Mouse (Mus musculus) spleen, embryonic (tissue): ENCODE results near the gene Whrn.

Experiments used
- CTCF ChIA-PET: fragments of 350-600 bp; sonication (Branson Sonifier 250); formaldehyde crosslinking; loops from one replicate; lab custom pipeline; 2022; lab: Charles Lee

Whrn gene

DNA sequence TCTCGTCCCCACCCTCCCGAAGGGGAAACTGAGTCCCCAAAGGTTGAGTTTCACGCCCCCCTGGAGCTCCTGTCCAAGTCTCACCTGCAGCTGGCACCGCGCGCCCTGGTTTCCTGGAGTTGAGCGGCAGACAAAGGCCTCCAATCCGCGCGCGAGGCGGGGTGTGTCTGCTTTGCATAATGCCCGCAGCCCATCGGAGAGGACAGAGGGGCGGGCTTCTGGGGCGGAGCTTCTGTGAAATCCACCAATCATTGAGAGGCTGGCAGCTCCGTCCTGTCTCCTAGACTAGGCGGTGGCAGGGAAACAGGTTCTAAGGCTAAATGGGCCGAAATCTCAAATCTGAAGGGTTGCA, 85.2 kb downstream of the Whrn start:
- CTCF ChIA-PET, result interaction anchor here (0.5 kb wide), 1 partner anchor 10 kb away, joined by 3 read pairs; no protein-coding TSS in a partner anchor

DNA sequence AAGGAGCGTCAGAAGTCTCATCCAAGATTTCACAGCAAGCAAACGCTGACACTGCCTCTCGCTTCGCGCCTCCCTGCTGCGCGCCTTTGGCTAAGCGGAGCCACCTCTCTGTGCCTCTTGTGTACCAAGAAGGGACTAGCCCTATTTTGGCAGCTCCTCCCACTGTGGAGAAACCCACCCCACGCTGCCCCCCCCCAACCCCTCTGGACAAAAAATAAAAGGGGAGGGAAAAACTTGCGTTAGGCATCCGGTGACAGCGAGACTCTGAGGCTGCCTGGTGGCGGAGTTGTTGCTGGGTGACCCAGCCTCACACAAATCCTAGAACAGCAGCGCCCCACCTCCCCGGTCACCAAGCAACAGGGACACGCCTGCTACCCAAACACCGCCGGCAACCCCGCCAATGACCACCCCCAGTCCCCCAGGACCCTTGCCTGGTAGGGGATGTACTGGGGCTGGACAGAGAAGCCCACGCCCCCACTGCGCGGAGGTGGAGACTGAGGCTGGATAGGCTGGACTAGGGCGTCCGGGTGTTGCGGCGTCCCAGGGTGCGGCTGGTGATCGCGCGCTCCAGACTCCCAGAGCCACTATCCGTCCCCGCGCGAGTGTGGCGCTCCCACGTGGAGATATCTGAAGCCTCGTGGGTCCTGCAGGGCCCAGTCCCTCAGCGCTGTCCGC, 85.7 kb downstream of the Whrn start:
- CTCF ChIA-PET, result interaction anchor here (0.8 to 1.5 kb wide), 2 partner anchors 33 to 42 kb away, joined by 3 to 6 read pairs; no protein-coding TSS in a partner anchor

DNA sequence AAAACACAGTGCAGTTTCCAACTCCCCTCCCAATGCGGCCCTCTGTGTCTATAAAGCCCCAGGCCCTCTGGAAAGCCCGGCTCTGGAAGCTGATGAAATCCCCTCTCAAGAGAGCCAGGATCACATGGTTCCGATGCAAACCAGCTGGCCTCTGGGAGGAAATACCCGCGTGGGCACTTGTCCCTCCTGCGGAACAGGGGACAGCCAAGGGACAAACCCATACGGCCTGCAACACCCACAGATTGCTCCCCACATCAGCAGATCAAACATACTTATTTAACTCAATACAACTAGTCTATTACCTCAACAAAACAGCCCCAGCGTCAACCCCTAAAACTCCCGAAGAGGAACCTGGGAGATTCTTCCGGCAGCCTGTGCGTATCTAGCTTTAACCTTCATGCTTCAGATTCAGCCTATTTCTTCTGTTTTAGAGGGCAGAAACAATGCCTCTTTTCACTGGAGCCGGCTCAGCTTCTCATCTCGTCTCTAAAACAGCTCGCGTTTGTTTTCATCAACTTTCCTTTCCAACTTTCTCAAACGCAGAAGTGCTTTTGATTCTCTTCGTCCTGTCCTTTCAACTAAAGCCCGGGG, 86.4 kb downstream of the Whrn start:
- CTCF ChIA-PET, result interaction anchor here (0.6 to 1.5 kb wide), 4 partner anchors 15 to 89 kb away, joined by 3 to 10 read pairs (median 4); no protein-coding TSS in a partner anchor

DNA sequence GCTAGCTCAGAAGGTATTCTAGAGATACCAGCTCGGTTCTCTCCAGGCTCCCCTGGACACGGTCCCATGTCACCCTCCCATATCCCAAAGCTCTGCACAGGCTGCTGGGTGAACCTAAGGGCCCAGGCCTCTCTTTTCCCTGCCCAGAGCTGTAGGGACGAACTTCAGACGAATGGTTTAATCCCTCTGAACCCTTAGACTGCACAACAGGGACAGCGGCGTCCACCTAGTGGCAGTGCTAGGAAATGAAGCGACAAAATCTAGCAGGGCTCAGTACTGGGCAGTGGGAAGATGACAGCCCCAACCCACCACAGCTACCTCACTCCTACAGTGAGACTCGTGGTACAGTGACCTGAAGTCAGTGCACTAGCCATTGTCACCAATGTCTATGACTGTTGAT, 87.1 kb downstream of the Whrn start:
- CTCF ChIA-PET, result interaction anchor here (0.6 to 1.5 kb wide), 3 partner anchors 15 to 89 kb away, joined by 3 to 10 read pairs (median 6); no protein-coding TSS in a partner anchor

DNA sequence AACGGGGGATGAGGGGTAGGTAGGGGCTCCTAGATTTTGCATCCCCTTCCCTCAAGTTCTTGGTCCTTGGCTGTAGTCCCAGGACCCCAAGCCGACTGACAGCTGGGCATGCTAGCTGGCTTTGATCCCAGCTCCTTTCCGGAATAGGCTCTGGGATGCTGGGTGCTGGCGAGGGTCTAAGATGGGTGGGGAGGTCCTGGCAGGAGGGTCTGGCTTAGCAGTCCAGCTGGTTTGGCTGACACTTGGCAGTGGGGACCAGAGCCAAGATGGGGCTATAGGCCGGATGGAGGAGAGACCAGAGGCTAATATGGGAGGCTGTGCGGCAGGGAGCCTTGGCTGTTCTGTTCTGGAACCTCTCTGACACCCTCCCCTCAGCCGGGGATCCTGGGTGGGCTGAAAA, 87.5 kb downstream of the Whrn start:
- CTCF ChIA-PET, result interaction anchor here (0.6 to 1.5 kb wide), 3 partner anchors 16 to 40 kb away, joined by 3 to 10 read pairs (median 6); no protein-coding TSS in a partner anchor

DNA sequence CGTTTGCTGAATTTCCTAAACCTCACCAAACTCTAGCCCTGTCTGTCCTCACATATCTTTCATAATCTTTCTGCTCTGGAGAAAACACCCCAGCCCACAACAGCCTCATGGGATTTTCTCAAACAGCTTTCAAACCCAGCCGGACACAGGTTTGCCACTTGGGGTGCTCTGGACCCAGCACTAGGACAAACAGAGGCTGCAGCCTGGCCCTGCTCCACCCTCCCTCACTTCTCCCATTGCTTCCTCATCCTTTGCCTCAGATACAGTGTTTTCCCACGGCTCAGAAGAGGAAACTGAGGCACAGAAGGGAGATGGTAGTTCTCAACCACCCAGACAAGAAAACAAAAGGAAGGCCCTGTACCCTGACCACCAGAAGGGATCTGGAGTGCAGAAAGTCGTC, 90.1 kb downstream of the Whrn start:
- CTCF ChIA-PET, result no interaction called here

- CTCF ChIA-PET, result no interaction called here
These were observed 90.7 kb downstream of the Whrn start for GRCm38 (mm10) chr4:63405051-63405450.

- CTCF ChIA-PET, result no interaction called here
These were observed 91.6 kb downstream of the Whrn start for GRCm38 (mm10) chr4:63404205-63404604.

- CTCF ChIA-PET, result interaction anchor here (1.3 kb wide), 1 partner anchor 13 kb away, joined by 5 read pairs; no protein-coding TSS in a partner anchor
These were observed 92.5 kb downstream of the Whrn start, which contains the start of gene Akna for GRCm38 (mm10) chr4:63403040-63403959. Akna (minus strand) TSS chr4:63403354.

GRCm38 (mm10) chr4:63402558-63402957, 93.2 kb downstream of the Whrn start:
- CTCF ChIA-PET, result interaction anchor here (0.6 to 1.3 kb wide), 2 partner anchors 13 to 36 kb away, joined by 5 to 7 read pairs; no protein-coding TSS in a partner anchor

DNA sequence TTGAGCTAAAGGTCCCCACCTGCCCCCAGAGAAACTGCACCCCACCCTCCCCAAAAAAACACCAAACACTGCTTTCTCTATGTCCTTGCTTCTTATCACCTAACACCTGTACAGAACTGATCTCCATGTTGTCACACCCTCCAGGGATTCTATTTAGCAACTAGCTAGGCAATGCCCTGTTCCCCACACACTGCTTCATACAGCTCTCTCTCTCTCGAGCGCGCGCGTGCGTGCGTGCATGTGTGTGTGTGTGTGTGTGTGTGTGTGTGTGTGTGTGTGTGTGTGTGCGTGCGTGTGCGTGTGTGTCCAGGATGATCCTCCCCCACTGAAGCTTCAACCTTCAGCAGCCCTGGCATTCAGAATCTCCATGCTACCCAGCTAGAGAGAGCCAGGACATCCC, 93.7 kb downstream of the Whrn start:
- CTCF ChIA-PET, result interaction anchor here (0.6 to 1.0 kb wide), 2 partner anchors 13 to 37 kb away, joined by 3 to 7 read pairs; no protein-coding TSS in a partner anchor

DNA sequence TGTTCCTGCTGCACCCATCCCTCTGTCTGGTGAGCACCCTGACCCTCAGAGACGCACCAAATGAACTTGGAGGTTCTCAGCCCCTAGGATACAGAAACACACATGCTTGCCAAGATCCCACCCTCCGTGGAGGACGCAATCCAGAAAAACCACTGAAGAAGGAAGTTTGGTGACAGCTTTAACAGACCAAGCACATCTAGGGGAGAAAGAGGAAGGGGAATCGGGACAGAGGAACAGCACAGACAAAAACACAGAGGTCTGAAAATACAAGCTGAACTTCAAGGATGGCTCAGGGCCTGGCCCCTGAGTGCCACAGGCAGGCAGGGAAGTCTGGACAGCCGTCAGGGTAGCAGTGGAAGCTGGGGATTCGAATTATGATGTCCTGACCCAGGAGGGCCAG, 94.2 kb downstream of the Whrn start:
- CTCF ChIA-PET, result interaction anchor here (1.0 kb wide), 1 partner anchor 12 kb away, joined by 3 read pairs; no protein-coding TSS in a partner anchor

DNA sequence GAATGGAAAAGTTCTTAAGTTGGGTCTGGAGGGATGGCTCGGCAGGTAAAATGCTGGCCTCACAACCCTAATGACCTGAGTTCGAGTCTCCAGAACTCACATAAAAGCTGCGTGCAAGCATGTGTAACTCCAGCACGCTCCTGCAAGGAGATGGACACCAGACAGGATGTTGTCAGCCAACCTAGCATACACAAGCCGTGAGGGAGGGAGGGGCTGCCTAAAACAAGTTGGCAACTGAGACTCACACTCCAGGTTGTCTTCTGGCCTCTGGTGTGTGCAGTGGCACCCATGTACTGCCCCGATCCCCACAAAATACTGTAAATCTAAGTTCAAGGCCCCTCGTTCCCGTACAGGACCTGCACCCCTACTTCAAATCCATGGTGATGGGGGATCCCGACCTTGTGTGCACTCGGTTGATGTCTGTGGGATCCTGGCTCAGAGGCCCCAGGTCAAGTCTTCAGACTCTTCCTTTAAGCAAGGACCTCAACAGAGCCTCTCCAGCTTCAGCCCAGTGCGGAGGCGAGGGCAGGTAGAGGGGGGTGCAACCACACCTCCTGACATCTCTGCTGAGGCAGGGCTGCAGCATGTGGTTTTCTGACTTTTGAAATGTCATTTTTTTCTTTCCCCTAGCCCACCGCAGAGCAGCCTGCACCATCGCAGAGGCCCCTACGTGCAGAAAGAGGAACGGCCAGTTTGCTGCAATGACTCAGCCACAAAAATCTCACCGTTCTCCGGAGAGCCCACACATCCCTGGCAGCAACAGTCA, 95.1 kb downstream of the Whrn start:
- CTCF ChIA-PET, result interaction anchor here (0.9 to 1.8 kb wide), 2 partner anchors 14 to 32 kb away, joined by 3 to 5 read pairs; no protein-coding TSS in a partner anchor

DNA sequence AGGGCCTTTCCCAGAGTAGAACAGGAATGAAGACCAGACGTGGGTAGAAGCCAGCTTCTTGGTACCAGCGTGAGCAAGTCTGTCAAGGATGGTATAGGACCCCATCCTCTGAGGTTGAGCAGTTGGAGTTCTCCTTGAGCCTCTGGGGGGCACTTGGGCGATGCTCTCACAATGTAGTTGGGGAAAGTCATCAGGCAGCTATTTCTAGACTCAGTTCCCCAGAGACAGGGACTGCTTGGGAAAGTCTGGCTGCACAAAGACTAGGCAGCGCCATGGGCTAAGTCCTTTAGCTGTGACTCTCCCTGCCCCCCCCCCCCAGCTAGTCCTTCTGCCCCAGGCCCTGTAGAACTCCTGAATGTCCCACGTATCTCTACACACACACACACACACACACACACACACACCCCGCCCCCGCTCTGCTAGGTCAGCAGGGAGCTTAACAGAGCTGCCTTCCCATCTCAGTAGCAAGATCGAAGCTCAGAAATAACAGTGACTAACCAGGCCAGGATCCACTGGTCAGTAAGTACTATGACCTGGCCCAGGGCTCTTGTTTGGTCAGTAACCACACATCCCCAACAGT, 96.0 kb downstream of the Whrn start:
- CTCF ChIA-PET, result interaction anchor here (0.7 to 1.8 kb wide), 4 partner anchors 13 to 95 kb away, joined by 3 to 5 read pairs (median 4); no protein-coding TSS in a partner anchor

DNA sequence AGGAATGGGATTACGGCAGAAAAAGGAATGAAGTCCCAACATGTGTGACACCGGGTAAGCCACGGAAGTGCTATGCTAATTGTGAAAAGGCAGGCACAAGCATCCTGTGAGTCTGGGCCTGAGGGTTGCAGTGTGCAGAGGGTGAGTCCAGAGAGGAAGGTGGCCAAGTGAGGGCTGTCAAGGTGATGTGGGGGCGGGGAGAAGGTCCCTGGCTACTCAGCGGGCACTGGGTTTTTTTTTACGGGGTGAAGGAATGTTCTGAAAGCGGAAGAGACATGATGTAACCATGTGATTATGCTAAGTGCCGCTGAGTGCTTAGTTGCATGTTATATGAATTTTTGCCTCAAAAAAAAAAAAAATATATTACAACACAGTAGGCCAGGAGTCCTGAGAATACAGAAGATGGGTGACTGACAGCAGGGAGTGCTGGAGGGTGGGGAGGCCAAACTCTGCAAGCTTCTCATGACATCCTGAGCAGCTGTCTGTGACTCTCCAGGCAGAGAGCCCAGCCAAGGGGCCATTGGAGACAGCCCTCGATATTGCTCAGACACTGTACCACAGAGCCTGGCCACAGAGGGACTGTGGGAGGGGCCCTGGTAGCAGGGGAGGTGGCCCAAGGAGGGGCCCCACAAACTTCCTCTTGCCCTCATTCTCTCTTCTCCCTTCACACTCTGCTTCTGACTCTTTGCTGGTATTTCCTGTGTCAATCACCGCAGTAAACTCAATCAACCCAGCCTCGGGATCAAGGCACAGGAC, 96.8 kb downstream of the Whrn start:
- CTCF ChIA-PET, result interaction anchor here (0.7 to 1.8 kb wide), 3 partner anchors 20 to 96 kb away, joined by 4 to 5 read pairs (median 5); no protein-coding TSS in a partner anchor

DNA sequence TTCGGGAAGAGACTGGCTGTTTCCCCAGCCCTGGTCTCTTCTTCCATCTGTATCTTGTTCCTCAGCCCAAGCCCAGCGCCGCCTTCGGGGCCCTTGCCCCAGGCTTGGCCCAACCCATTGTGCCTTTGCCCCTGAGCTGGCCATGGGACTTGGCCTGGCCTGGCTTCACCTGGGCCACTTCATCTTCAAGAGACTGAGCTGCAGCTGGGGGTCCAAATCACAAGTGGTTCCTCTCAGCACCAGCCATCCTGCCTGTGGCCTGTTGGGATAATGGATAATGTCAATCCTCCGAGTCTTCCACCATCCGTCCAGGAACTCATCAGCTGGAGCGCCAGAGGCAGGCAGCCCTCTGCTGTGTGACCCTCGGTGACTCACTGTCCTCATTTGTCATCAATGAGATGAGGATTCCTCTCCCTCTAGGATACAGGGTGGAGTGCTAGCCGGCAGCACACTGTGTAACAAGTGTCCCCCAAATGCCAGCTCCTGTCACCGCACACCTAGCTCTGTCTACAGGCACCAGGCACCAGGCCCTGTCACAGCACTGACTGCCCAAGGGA, 97.7 kb downstream of the Whrn start:
- CTCF ChIA-PET, result no interaction called here

DNA sequence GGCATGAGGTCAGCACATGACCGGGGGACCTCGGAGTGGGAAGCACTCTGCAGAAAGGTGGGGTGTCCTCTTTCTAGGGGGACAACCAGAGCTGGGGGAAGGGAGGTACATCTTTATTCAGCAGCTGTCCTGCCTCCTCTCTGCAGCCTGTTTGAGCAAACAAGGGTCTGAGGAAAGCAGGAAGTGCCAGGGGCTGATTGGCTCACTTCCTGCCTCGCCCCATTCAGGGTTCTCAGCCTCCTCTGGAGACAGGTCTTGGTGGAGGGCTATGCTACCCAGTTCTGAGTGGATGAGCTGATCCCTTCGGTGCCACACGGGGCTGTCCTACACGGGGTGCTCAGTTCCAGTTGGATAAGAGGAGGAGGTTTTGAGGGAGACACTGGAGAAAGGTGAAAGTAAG, 104.5 kb downstream of the Whrn start:
- CTCF ChIA-PET, result interaction anchor here (0.8 kb wide), 1 partner anchor 16 kb away, joined by 4 read pairs; no protein-coding TSS in a partner anchor

DNA sequence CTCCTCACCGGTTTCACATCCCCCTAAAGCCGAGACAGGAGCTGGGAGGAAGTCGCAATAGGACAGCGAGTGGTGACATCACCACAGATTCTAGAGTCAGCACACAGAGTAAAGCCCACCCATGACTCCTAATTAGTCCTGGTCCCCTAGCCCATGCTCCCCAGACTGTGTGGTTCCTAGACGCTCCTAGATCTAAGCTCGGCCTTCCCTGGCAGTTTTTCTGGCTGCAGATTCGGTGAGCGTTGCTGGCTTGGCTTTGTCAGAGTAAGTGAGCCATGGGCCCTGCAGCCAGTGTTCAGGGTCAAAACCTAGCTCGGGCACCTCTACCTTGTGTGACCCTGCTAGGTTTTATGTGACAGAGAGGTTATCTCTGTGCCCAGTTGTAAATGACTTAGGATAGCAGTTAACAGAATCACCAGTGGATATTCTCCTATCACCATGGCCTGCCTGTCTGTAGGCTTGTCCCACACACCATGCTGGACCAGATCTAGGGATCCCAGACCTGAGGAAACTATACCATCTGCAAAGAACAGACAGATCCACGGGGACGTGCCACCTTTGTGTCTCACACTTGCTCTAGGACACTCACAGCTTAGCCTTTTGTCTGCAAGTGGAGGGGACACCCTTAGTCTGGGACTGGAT, 105.8 kb downstream of the Whrn start:
- CTCF ChIA-PET, result interaction anchor here (0.9 to 1.4 kb wide), 2 partner anchors 12 to 13 kb away, joined by 3 to 5 read pairs; partner anchors contain the start of gene Akna
